Mouse (Mus musculus) spleen, adult 18-20 months (tissue): ENCODE measurements around the gene Erp44.

ENCODE experiments used
- DNase-seq, 2 experiments: peaks; one replicate each; pipeline ENCODE4 v3.0.0; 2022; ENCODE audit warnings: mixed read lengths in 2 of 2

The Erp44 gene

GRCm38 (mm10) chr4:48279498-48280134, at the start of gene Erp44, which contains the start of gene Invs:
TSS of gene Erp44 (minus strand) at chr4:48279558.
TSS of gene Invs (plus strand) at chr4:48279760.
- DNase-seq, result peak; percentile 85

GRCm38 (mm10) chr4:48328042-48328441, 48.7 kb upstream of the Erp44 start:
- no peak for DNase-seq

GRCm38 (mm10) chr4:48327192-48327591, 47.8 kb upstream of the Erp44 start:
- no peak for DNase-seq

GRCm38 (mm10) chr4:48322095-48322494, 42.7 kb upstream of the Erp44 start:
- no peak for DNase-seq

GRCm38 (mm10) chr4:48321276-48321675, 41.9 kb upstream of the Erp44 start:
- no peak for DNase-seq

GRCm38 (mm10) chr4:48316036-48316435, 36.7 kb upstream of the Erp44 start:
- DNase-seq, result no peak

- DNase-seq, result no peak
Observed at GRCm38 (mm10) chr4:48314814-48315213, 35.5 kb upstream of the Erp44 start.

- no peak for DNase-seq
Observed at GRCm38 (mm10) chr4:48287086-48287757, 7.9 kb upstream of the Erp44 start.

GRCm38 (mm10) chr4:48281121-48281520, 1.8 kb upstream of the Erp44 start:
- no peak for DNase-seq

GRCm38 (mm10) chr4:48278757-48279497, 431 bp downstream of the Erp44 start:
- no peak for DNase-seq

GRCm38 (mm10) chr4:48277011-48277410, 2.3 kb downstream of the Erp44 start:
- DNase-seq, result no peak

- DNase-seq, result no peak
Observed at GRCm38 (mm10) chr4:48275736-48276135, 3.6 kb downstream of the Erp44 start.

- DNase-seq, result no peak
Observed at GRCm38 (mm10) chr4:48273119-48273829, 6.1 kb downstream of the Erp44 start.

GRCm38 (mm10) chr4:48271838-48272237, 7.5 kb downstream of the Erp44 start:
- DNase-seq, result no peak

- DNase-seq, result no peak
Observed at GRCm38 (mm10) chr4:48270532-48270931, 8.8 kb downstream of the Erp44 start.

GRCm38 (mm10) chr4:48268127-48268526, 11.2 kb downstream of the Erp44 start:
- DNase-seq, result no peak

- DNase-seq, result no peak
Observed at GRCm38 (mm10) chr4:48267683-48268082, 11.7 kb downstream of the Erp44 start.

- no peak for DNase-seq
Observed at GRCm38 (mm10) chr4:48258045-48258444, 21.3 kb downstream of the Erp44 start.

- no peak for DNase-seq
Observed at GRCm38 (mm10) chr4:48253266-48253665, 26.1 kb downstream of the Erp44 start.

GRCm38 (mm10) chr4:48244280-48244679, 35.1 kb downstream of the Erp44 start:
- peak in 1 of 2 experiments; percentile 17 for DNase-seq

- no peak for DNase-seq
Observed at GRCm38 (mm10) chr4:48243737-48244136, 35.6 kb downstream of the Erp44 start.

- DNase-seq, result peak in 1 of 2 experiments; percentile 42
Observed at GRCm38 (mm10) chr4:48242482-48242881, 36.9 kb downstream of the Erp44 start.

- no peak for DNase-seq
Observed at GRCm38 (mm10) chr4:48239046-48239445, 40.3 kb downstream of the Erp44 start.
